Mouse (Mus musculus): ENCODE measurements at regions not wholly inside any gene's neighbourhood (a gene's known extent, or its start where the extent isn't known, plus 50 kb on each side); places are given as distances from the start of the nearest gene placed in this dataset.

- no peak overlapping the region for H3K4me3 ChIP-seq (replicated peaks in 1 of 3; ENCODE audit: low read depth in 2 of 3, low read length in 2 of 3, poor library complexity in 1 of 3)
- H3K79me2 ChIP-seq (replicated peaks; ENCODE audit: control insufficient read depth, extremely low read depth, insufficient read depth, poor library complexity, severe bottlenecking) = no peaks in the 10 kb centered on the region
- H3K4me1 ChIP-seq (ENCODE audit: control insufficient read depth in 1 of 2, insufficient read depth in 2 of 2) = peaks cover 10 to 34% of the 10 kb centered on the region in 2 experiments; a peak in 3 of 4 replicates
- H3K9ac ChIP-seq (ENCODE audit: insufficient read depth, low read depth) = no peak overlapping the region
- no peak overlapping the region for H3K27ac ChIP-seq (ENCODE audit: insufficient read depth, low read depth)
- dilution Hi-C loops (cut with MboI; ENCODE audit: extremely low pct_ligation_motif_present, extremely low pct_unique_long_range_greater_than_20kb, low sequenced_read_pairs) = no loop called here
- no peaks in the 10 kb centered on the region for H3K27me3 ChIP-seq (replicated peaks)
- TF ChIP-seq HCFC1 (IDR thresholded peaks at IDR 0.05; ENCODE audit: low read depth, low read length) = no peak
- no peak for TF ChIP-seq JUND (conservative IDR thresholded peaks at IDR 0.05; ENCODE audit: low read depth, low read length)
- TF ChIP-seq IRF4 (IDR thresholded peaks at IDR 0.05; ENCODE audit: low read depth, low read length) = no peak
- no peak for TF ChIP-seq POLR2A (IDR thresholded peaks at IDR 0.05; ENCODE audit: low read depth, low read length)
- no peak for TF ChIP-seq MXI1 (IDR thresholded peaks at IDR 0.05; ENCODE audit: low read depth, low read length)
- TF ChIP-seq MAX (IDR thresholded peaks at IDR 0.05; ENCODE audit: low read length) = no peak
- TF ChIP-seq TBP (conservative IDR thresholded peaks at IDR 0.05; ENCODE audit: low read depth, low read length) = no peak
- no peak for TF ChIP-seq SMC3 (IDR thresholded peaks at IDR 0.05; ENCODE audit: low read depth, low read length)
- H3K36me3 ChIP-seq (replicated peaks in 1 of 2; ENCODE audit: control insufficient read depth in 1 of 2, insufficient read depth in 1 of 2, low read length in 1 of 2) = no peaks in the 10 kb centered on the region
- in situ Hi-C loops (cut with MboI; ENCODE audit: low pct_ligation_motif_present, low pct_unique_long_range_greater_than_20kb, low sequenced_read_pairs) = no loop called here
- H3K9me3 ChIP-seq (replicated peaks; ENCODE audit: low read length) = no peaks in the 10 kb centered on the region
- H3K4me2 ChIP-seq (ENCODE audit: insufficient read depth, low read depth, poor library complexity, severe bottlenecking) = no peak overlapping the region
- no peak for DNase-seq (ENCODE audit: extremely low read depth)
Observed at GRCm38 (mm10) chr10:14211926-14212325, 246.1 kb downstream of the Hivep2 start.

GRCm38 (mm10) chr10:14211481-14211880 lies 245.6 kb downstream of the Hivep2 start:
- in situ Hi-C loops (cut with MboI; ENCODE audit: low pct_ligation_motif_present, low pct_unique_long_range_greater_than_20kb, low sequenced_read_pairs) = no loop called here
- Histone ChIP-seq H3K9ac (ENCODE audit: insufficient read depth, low read depth) (no peak overlapping the region), H3K36me3 (replicated peaks in 1 of 2; ENCODE audit: control insufficient read depth in 1 of 2, insufficient read depth in 1 of 2, low read length in 1 of 2) (no peaks in the 10 kb centered on the region), H3K79me2 (replicated peaks; ENCODE audit: control insufficient read depth, extremely low read depth, insufficient read depth, poor library complexity, severe bottlenecking) (no peaks in the 10 kb centered on the region), H3K4me3 (replicated peaks in 1 of 3; ENCODE audit: low read depth in 2 of 3, low read length in 2 of 3, poor library complexity in 1 of 3) (no peak overlapping the region), H3K9me3 (replicated peaks; ENCODE audit: low read length) (no peaks in the 10 kb centered on the region), H3K4me2 (ENCODE audit: insufficient read depth, low read depth, poor library complexity, severe bottlenecking) (no peak overlapping the region), H3K27me3 (replicated peaks) (no peaks in the 10 kb centered on the region), H3K4me1 (ENCODE audit: control insufficient read depth in 1 of 2, insufficient read depth in 2 of 2) (peaks cover 12 to 36% of the 10 kb centered on the region in 2 experiments; a peak in 3 of 4 replicates), H3K27ac (ENCODE audit: insufficient read depth, low read depth) (no peak overlapping the region)
- peak; percentile 51 for DNase-seq (ENCODE audit: extremely low read depth)
- dilution Hi-C loops (cut with MboI; ENCODE audit: extremely low pct_ligation_motif_present, extremely low pct_unique_long_range_greater_than_20kb, low sequenced_read_pairs) = no loop called here
- TF ChIP-seq MAFK (IDR thresholded peaks at IDR 0.05; ENCODE audit: insufficient replicate concordance, low read length) (0 out of 2 replicates have a peak, but pooled peaks have one; percentile 7), JUN (IDR thresholded peaks at IDR 0.05; ENCODE audit: insufficient read depth, low read depth, low read length) (no peak), ETS1 (conservative IDR thresholded peaks at IDR 0.05; ENCODE audit: low read depth, low read length) (peak; percentile 50; the same call in 1 of the 2 replicates), PAX5 (IDR thresholded peaks at IDR 0.05; ENCODE audit: low read length) (no peak), MEF2A (IDR thresholded peaks at IDR 0.05; ENCODE audit: borderline replicate concordance, low read depth, low read length) (peak; percentile 57; the same call in 1 of the 2 replicates), EP300 (IDR thresholded peaks at IDR 0.05; ENCODE audit: low read length) (peak; percentile 52; the same call in 1 of the 2 replicates), IRF4 (IDR thresholded peaks at IDR 0.05; ENCODE audit: low read depth, low read length) (0 out of 2 replicates have a peak, but pooled peaks have one; percentile 7), MYC (IDR thresholded peaks at IDR 0.05; ENCODE audit: low read depth, low read length) (peak; percentile 40; the same call in 1 of the 2 replicates), CHD2 (IDR thresholded peaks at IDR 0.05; ENCODE audit: low read length) (0 out of 2 replicates have a peak, but pooled peaks have one; percentile 29), GABPA (IDR thresholded peaks at IDR 0.05; ENCODE audit: insufficient replicate concordance, low read depth, low read length) (no peak), RCOR1 (conservative IDR thresholded peaks at IDR 0.05; ENCODE audit: low read depth, low read length) (0 out of 2 replicates have a peak, but pooled peaks have one; percentile 42), POLR2AphosphoS2 (IDR thresholded peaks at IDR 0.05; ENCODE audit: low read depth, low read length) (no peak), BHLHE40 (IDR thresholded peaks at IDR 0.05; ENCODE audit: low read depth, low read length) (peak; percentile 37; the same call in 1 of the 2 replicates), TCF12 (IDR thresholded peaks at IDR 0.05; ENCODE audit: low read depth, low read length) (0 out of 2 replicates have a peak, but pooled peaks have one; percentile 8)
